Mouse (Mus musculus) neural tube, embryonic 15.5 days (tissue): ENCODE measurements around the gene Mesp1. TPM values are rescaled to one million over a fixed set of nuclear protein-coding genes. Genes with fewer than 3 reads are reported as not detected.
"Not testable (repeated sequence)": the region's sequence is repeated elsewhere in the genome, so short reads cannot be mapped to it uniquely, and the experiment has no call there.

Source experiments
- ATAC-seq: fragments of 200-750 bp; cut with Nextera tagmentation; 2 replicates; pipeline ENCODE4 v1.8.0; 2017; ENCODE audit warnings: mild to moderate bottlenecking, moderate TSS enrichment, moderate library complexity; ENCODE audit not compliant: low FRiP score
- H3K27ac ChIP-seq: fragments of 300-500 bp; sonication (generic); replicated peaks from 2 replicates; pipeline ENCODE4 v1.5.1; 2015; ENCODE audit warnings: mild to moderate bottlenecking, inconsistent platforms
- H3K27me3 ChIP-seq: fragments of 300-500 bp; sonication (generic); replicated peaks from 2 replicates; pipeline ENCODE4 v1.6.1; 2015; ENCODE audit warnings: inconsistent platforms
- H3K36me3 ChIP-seq: fragments of 300-500 bp; sonication (generic); 2 replicates; pipeline ENCODE4 v1.6.1; 2015; ENCODE audit warnings: inconsistent platforms
- H3K4me1 ChIP-seq: fragments of 300-500 bp; sonication (generic); 2 replicates; pipeline ENCODE4 v1.6.1; 2015; ENCODE audit warnings: inconsistent platforms
- H3K4me2 ChIP-seq: fragments of 300-500 bp; sonication (generic); 2 replicates; pipeline ENCODE4 v1.6.1; 2015; ENCODE audit warnings: inconsistent platforms, mild to moderate bottlenecking, moderate library complexity
- H3K4me3 ChIP-seq: fragments of 300-500 bp; sonication (generic); replicated peaks from 2 replicates; pipeline ENCODE4 v1.5.1; 2015; ENCODE audit warnings: mild to moderate bottlenecking, inconsistent platforms
- H3K9ac ChIP-seq: fragments of 300-500 bp; sonication (generic); replicated peaks from 2 replicates; pipeline ENCODE4 v1.6.1; 2015; ENCODE audit warnings: mild to moderate bottlenecking, inconsistent platforms
- H3K9me3 ChIP-seq: fragments of 300-500 bp; sonication (generic); replicated peaks from 2 replicates; pipeline ENCODE4 v1.6.1; 2016; ENCODE audit warnings: inconsistent platforms
- WGBS: fragments of 180-500 bp; shearing (Covaris S2); methylation state at CpG from one replicate; pipeline ENCODE4 v1.1.7; 2015; ENCODE audit warnings: mixed read lengths; 5-methylcytosine and 5-hydroxymethylcytosine counted together
- polyA plus RNA-seq: library from polyadenylated mRNA; unstranded; fragments of >200 nt; fragmentation: Nextera tagmentation; extraction: Ambion mirVana; gene quantifications from 2 replicates; pipeline ENCODE4 v1.2.1, GENCODE M21; 2015

The Mesp1 gene
- polyA plus RNA-seq, 1 experiment from 2014 or later, result not detected

DNA sequence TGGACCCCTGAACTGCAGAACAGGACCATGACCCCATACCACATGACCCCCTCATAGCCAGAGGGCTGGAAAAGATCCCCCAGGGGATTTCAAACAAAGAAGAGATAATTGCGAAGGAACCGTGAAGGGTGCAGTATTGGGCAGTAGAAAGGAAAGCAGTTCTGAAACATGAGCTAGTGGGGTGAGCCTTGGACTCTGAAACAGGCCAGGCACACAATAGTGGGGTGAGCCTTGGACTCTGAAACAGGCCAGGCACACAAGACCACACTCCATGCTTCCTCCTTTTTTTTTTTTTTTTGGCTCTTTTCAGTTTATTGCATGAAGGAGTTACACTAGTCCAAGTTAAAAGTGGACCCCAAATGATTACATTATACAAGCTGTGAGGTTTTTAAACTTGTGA is 3.8 kb downstream of the Mesp1 start:
- peaks cover 57% of the 10 kb centered on the region for H3K27me3 ChIP-seq
- H3K9ac ChIP-seq, H3K27ac ChIP-seq, H3K9me3 ChIP-seq, ATAC-seq, H3K4me3 ChIP-seq, H3K36me3 ChIP-seq, H3K4me2 ChIP-seq: not testable (repeated sequence)
- 17% methylated on average over 2 of the region's 2 CpGs for WGBS
- H3K4me1 ChIP-seq, result peaks cover 17% of the 10 kb centered on the region

GRCm38 (mm10) chr7:79786295-79786694 is 7.3 kb downstream of the Mesp1 start:
- peak; percentile 38; the same call in 1 of the 2 replicates for ATAC-seq
- WGBS, result 20% methylated on average over 6 of the region's 6 CpGs
- Histone ChIP-seq H3K4me3 (no peak overlapping the region), H3K27ac (no peak overlapping the region), H3K27me3 (peaks cover 22% of the 10 kb centered on the region), H3K9me3 (no peaks in the 10 kb centered on the region), H3K4me1 (no peaks in the 10 kb centered on the region), H3K9ac (no peak overlapping the region), H3K4me2 (no peak overlapping the region), H3K36me3 (no peaks in the 10 kb centered on the region)

GRCm38 (mm10) chr7:79782516-79782855 is 11.1 kb downstream of the Mesp1 start:
- no peak overlapping the region for H3K9ac ChIP-seq
- H3K4me2 ChIP-seq, result no peak overlapping the region
- no peak overlapping the region for H3K27ac ChIP-seq
- H3K4me3 ChIP-seq, result no peak overlapping the region
- no peaks in the 10 kb centered on the region for H3K9me3 ChIP-seq
- WGBS, result 73% methylated on average over 2 of the region's 2 CpGs
- no peak for ATAC-seq
- 0 out of 2 replicates have a peak, but pooled peaks cover 1% of the 10 kb centered on the region for H3K27me3 ChIP-seq
- H3K4me1 ChIP-seq, result peaks cover 4% of the 10 kb centered on the region
- no peaks in the 10 kb centered on the region for H3K36me3 ChIP-seq

- Histone ChIP-seq H3K4me1 (peaks cover 4% of the 10 kb centered on the region), H3K27ac (no peak overlapping the region), H3K9me3 (no peaks in the 10 kb centered on the region), H3K4me3 (no peak overlapping the region), H3K36me3 (no peaks in the 10 kb centered on the region), H3K4me2 (no peak overlapping the region), H3K9ac (no peak overlapping the region), H3K27me3 (no peaks in the 10 kb centered on the region)
- WGBS, result 78% methylated on average over 11 of the region's 11 CpGs
- ATAC-seq, result no peak
Observed at GRCm38 (mm10) chr7:79781826-79782515, 11.6 kb downstream of the Mesp1 start.

GRCm38 (mm10) chr7:79780647-79781626 is 12.7 kb downstream of the Mesp1 start:
- peak; percentile 69; the same call in 1 of the 2 replicates for ATAC-seq
- Histone ChIP-seq H3K36me3 (no peaks in the 10 kb centered on the region), H3K4me3 (peak overlapping the region; percentile 19; the same call in 1 of the 2 replicates), H3K4me2 (peak overlapping the region; percentile 49), H3K27ac (no peak overlapping the region), H3K27me3 (no peaks in the 10 kb centered on the region), H3K9me3 (no peaks in the 10 kb centered on the region), H3K9ac (no peak overlapping the region), H3K4me1 (peaks cover 4% of the 10 kb centered on the region)
- 34% methylated on average over 16 of the region's 16 CpGs for WGBS

GRCm38 (mm10) chr7:79771561-79772512 is 21.8 kb downstream of the Mesp1 start:
- no peaks in the 10 kb centered on the region; the same call in 1 of the 2 replicates for H3K27me3 ChIP-seq
- no peak overlapping the region for H3K4me3 ChIP-seq
- no peak overlapping the region for H3K4me2 ChIP-seq
- no peaks in the 10 kb centered on the region for H3K9me3 ChIP-seq
- no peaks in the 10 kb centered on the region for H3K4me1 ChIP-seq
- H3K9ac ChIP-seq, result no peak overlapping the region
- no peak for ATAC-seq
- 46% methylated on average over 15 of the region's 15 CpGs for WGBS
- no peak overlapping the region for H3K27ac ChIP-seq
- H3K36me3 ChIP-seq, result no peaks in the 10 kb centered on the region

GRCm38 (mm10) chr7:79769664-79770063 is 23.9 kb downstream of the Mesp1 start:
- H3K4me1 ChIP-seq, result no peaks in the 10 kb centered on the region
- no peak for ATAC-seq
- no peak overlapping the region for H3K4me2 ChIP-seq
- H3K9ac ChIP-seq, result no peak overlapping the region
- H3K36me3 ChIP-seq, result no peaks in the 10 kb centered on the region
- no peak overlapping the region for H3K4me3 ChIP-seq
- 87% methylated on average over 3 of the region's 3 CpGs for WGBS
- no peaks in the 10 kb centered on the region; the same call in 1 of the 2 replicates for H3K27me3 ChIP-seq
- H3K27ac ChIP-seq, result no peak overlapping the region
- H3K9me3 ChIP-seq, result no peaks in the 10 kb centered on the region

GRCm38 (mm10) chr7:79765991-79766390 is 27.6 kb downstream of the Mesp1 start:
- ATAC-seq, result no peak

GRCm38 (mm10) chr7:79762106-79762505 is 31.5 kb downstream of the Mesp1 start:
- no peak overlapping the region for H3K4me3 ChIP-seq
- 82% methylated on average over 8 of the region's 8 CpGs for WGBS

More at GRCm38 (mm10) chr7:79765991-79766390, 27.6 kb downstream of the Mesp1 start:
- Histone ChIP-seq H3K4me3 (no peak overlapping the region), H3K9ac (no peak overlapping the region), H3K36me3 (no peaks in the 10 kb centered on the region), H3K4me2 (no peak overlapping the region), H3K4me1 (no peaks in the 10 kb centered on the region), H3K27ac (no peak overlapping the region), H3K9me3 (no peaks in the 10 kb centered on the region), H3K27me3 (no peaks in the 10 kb centered on the region)
- 47% methylated on average over 1 of the region's 1 CpGs for WGBS

GRCm38 (mm10) chr7:79761124-79761876 is 32.3 kb downstream of the Mesp1 start:
- no peak overlapping the region for H3K27ac ChIP-seq
- no peaks in the 10 kb centered on the region for H3K4me1 ChIP-seq
- ATAC-seq, result no peak
- H3K27me3 ChIP-seq, result no peaks in the 10 kb centered on the region
- no peak overlapping the region for H3K9ac ChIP-seq
- no peaks in the 10 kb centered on the region for H3K36me3 ChIP-seq
- no peak overlapping the region for H3K4me2 ChIP-seq
- no peak overlapping the region for H3K4me3 ChIP-seq
- H3K9me3 ChIP-seq, result no peaks in the 10 kb centered on the region
- WGBS, result 85% methylated on average over 5 of the region's 5 CpGs

More at GRCm38 (mm10) chr7:79762106-79762505, 31.5 kb downstream of the Mesp1 start:
- ATAC-seq, result no peak
- H3K9ac ChIP-seq, result no peak overlapping the region
- H3K27ac ChIP-seq, result no peak overlapping the region
- no peaks in the 10 kb centered on the region for H3K9me3 ChIP-seq
- H3K4me1 ChIP-seq, result no peaks in the 10 kb centered on the region
- no peaks in the 10 kb centered on the region for H3K36me3 ChIP-seq
- no peaks in the 10 kb centered on the region for H3K27me3 ChIP-seq
- H3K4me2 ChIP-seq, result no peak overlapping the region
